Mouse (Mus musculus): Measurements from ENCODE around the gene Hist1h3c.
"Not testable (repeated sequence)": the region's sequence is repeated elsewhere in the genome, so short reads cannot be mapped to it uniquely, and the experiment has no call there.

Hist1h3c gene

GRCm38 (mm10) chr13:23739922-23740252, 5.5 kb downstream of the Hist1h3c start:
- DNase-seq (ENCODE audit: low spot score in 2 of 2): no peak

- DNase-seq (ENCODE audit: low spot score in 2 of 2): peak; percentile 93 to 97
Measured at GRCm38 (mm10) chr13:23739069-23739921, 6.1 kb downstream of the Hist1h3c start.

GRCm38 (mm10) chr13:23738677-23739068, 6.7 kb downstream of the Hist1h3c start, which contains the start of gene Hist1h1c:
TSS of gene Hist1h1c (plus strand) at chr13:23738808.
- DNase-seq (ENCODE audit: low spot score in 2 of 2): peak in 1 of 2 experiments; percentile 91

GRCm38 (mm10) chr13:23738041-23738440, 7.4 kb downstream of the Hist1h3c start:
- DNase-seq (ENCODE audit: low spot score in 2 of 2): no peak

- DNase-seq (ENCODE audit: low spot score in 2 of 2): no peak
Measured at GRCm38 (mm10) chr13:23737091-23737490, 8.3 kb downstream of the Hist1h3c start.

GRCm38 (mm10) chr13:23732156-23732804, 13.1 kb downstream of the Hist1h3c start:
- peak in 1 of 2 experiments; percentile 38 for DNase-seq (ENCODE audit: low spot score in 2 of 2)

GRCm38 (mm10) chr13:23730479-23730878, 14.9 kb downstream of the Hist1h3c start:
- no peak for DNase-seq (ENCODE audit: low spot score in 2 of 2)

- DNase-seq (ENCODE audit: low spot score in 2 of 2): no peak
Measured at GRCm38 (mm10) chr13:23729706-23730105, 15.7 kb downstream of the Hist1h3c start.

GRCm38 (mm10) chr13:23729192-23729525, 16.2 kb downstream of the Hist1h3c start:
- DNase-seq (ENCODE audit: low spot score in 2 of 2): no peak

GRCm38 (mm10) chr13:23728472-23729191, 16.8 kb downstream of the Hist1h3c start:
- DNase-seq (ENCODE audit: low spot score in 2 of 2): no peak

- no peak for DNase-seq (ENCODE audit: low spot score in 2 of 2)
Measured at GRCm38 (mm10) chr13:23725213-23725612, 20.2 kb downstream of the Hist1h3c start.

- DNase-seq (ENCODE audit: low spot score in 2 of 2): no peak
Measured at GRCm38 (mm10) chr13:23724239-23724638, 21.2 kb downstream of the Hist1h3c start.

GRCm38 (mm10) chr13:23717593-23718245, 27.7 kb downstream of the Hist1h3c start:
- not testable (repeated sequence) for DNase-seq (ENCODE audit: low spot score in 2 of 2)

GRCm38 (mm10) chr13:23717176-23717575, 28.2 kb downstream of the Hist1h3c start:
- no peak for DNase-seq (ENCODE audit: low spot score in 2 of 2)

- DNase-seq (ENCODE audit: low spot score in 2 of 2): no peak
Measured at GRCm38 (mm10) chr13:23716261-23717042, 28.9 kb downstream of the Hist1h3c start.

GRCm38 (mm10) chr13:23710374-23711089, 34.9 kb downstream of the Hist1h3c start, which contains the start of gene Hfe:
TSS of gene Hfe (minus strand) at chr13:23710854.
- DNase-seq (ENCODE audit: low spot score in 2 of 2): no peak

GRCm38 (mm10) chr13:23709714-23710373, 35.6 kb downstream of the Hist1h3c start:
- no peak for DNase-seq (ENCODE audit: low spot score in 2 of 2)

GRCm38 (mm10) chr13:23708654-23709053, 36.7 kb downstream of the Hist1h3c start:
- DNase-seq (ENCODE audit: low spot score in 2 of 2): no peak

GRCm38 (mm10) chr13:23708041-23708440, 37.4 kb downstream of the Hist1h3c start:
- DNase-seq (ENCODE audit: low spot score in 2 of 2): no peak

- DNase-seq (ENCODE audit: low spot score in 2 of 2): no peak
Measured at GRCm38 (mm10) chr13:23706771-23707170, 38.6 kb downstream of the Hist1h3c start.

All from left cerebral cortex, adult 9 months (tissue).